Mouse (Mus musculus) thymus, postnatal 36 days (tissue): ENCODE results near the gene Ccdc13.

Source experiments
- DNase-seq, 2 experiments: peaks; one replicate each; pipeline ENCODE4 v3.0.0; 2022; ENCODE audit warnings: mixed read lengths in 2 of 2

The Ccdc13 gene

GRCm38 (mm10) chr9:121798887-121799520 lies 40.3 kb downstream of the Ccdc13 start:
- no peak for DNase-seq

- no peak for DNase-seq
These were observed 41.5 kb downstream of the Ccdc13 start for GRCm38 (mm10) chr9:121797722-121798121.

DNA sequence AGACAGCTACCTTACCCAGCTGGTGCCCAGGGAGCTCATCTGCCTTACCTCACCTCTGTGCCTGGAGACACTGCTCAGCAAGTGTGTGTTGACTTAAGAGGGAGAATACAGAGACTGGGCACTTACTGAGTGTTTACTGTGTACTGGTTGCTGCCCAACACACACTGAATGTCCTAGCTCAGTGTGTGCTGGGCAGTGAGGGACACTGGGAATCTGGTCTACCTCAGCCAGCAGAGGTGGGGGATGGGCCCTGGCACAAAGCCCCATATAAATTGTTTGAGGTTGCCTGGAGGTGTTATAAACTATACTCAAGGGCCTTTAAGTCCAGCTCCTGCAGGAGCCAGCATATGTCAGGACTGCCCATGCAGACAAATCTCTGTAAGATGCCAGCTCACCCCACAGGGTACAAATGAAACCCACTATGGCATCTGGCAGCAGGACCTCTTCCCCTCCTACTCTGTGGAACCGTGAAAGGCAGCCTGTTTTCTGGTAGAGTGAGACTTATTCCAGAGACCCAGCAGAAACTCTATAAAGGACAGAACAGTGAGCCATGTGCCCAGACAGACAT lies 44.2 kb downstream of the Ccdc13 start:
- DNase-seq: no peak

DNA sequence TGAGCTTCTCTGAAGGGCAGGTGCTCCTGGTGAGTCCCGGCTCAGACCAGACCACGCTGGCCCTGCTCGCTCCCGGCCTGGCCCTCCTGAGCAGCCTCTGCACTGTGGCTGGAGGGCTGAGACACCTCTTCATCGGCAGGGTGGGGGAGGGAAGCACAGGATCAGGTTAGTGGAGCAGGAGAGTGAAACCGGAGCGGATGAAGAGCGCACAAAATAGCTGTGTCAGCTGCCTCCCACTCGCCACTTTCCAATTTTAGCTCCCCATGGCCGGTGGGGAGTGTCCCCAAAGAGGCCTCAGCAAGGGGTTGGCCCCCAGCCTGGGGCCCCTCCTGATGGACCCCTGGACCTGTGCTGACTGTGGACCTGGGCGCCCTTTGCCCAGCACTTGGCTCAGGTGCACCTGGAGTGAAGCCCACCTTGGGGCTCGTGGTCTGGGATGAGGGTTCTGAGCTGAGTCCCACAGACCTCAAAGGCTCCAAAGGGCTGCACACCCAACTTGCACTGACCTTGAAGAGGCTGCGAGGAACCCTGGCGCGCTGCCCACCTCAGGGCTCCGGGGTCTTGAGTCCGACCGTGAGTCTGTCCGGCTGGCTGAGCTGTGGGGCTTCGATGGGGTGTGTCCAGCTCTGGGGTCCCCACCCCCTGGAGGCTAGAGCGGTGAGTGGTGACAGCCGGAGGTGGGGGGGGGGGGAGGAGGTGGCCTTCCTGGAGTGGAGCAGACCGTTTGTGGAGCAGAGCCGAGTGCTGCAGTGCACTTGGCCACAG lies 47.3 kb downstream of the Ccdc13 start, which contains the start of gene Hhatl:
Hhatl (minus strand) TSS at position 751 of the 765 bp plus-strand sequence.
- no peak for DNase-seq

- DNase-seq: peak in 1 of 2 experiments; percentile 22
These were observed 48.1 kb downstream of the Ccdc13 start for GRCm38 (mm10) chr9:121791206-121791605.

DNA sequence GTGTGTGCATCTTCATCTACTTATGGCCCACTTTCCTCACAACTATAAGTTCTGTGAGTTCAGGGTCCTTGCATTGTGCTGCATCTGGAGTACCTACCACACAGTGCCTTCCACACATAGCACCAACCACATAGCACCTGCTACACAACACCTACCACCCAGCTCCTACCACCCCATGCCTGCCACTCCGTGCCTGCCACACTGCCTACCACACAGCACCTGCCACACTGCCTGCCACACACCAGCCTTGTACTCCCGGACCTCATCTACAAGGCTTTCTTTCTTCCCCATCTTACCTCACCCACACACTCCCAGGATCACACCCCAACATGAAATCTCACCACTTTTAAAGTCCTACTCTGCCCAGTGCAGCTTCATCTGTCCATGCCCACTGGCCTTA lies 52.9 kb downstream of the Ccdc13 start:
- no peak for DNase-seq

DNA sequence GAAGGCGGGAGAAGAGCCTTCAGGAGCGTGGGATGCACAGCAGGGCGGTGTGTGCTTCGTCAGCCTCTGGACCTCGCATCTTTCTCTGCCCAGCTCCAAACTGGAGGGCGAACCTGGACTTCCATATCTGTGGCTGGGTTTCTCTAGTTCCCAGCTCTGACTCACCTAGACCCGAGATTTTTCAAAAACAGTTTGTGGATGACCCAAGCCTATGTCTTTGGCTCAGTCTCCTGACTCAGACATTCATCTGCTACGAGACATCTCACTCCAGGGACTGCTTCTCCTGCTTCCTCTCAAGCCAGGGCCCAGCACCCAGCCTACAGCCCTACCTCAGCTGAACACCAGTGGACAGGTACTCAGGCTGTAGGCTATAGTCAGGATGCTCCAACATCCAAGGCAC lies 54.0 kb downstream of the Ccdc13 start:
- no peak for DNase-seq

DNA sequence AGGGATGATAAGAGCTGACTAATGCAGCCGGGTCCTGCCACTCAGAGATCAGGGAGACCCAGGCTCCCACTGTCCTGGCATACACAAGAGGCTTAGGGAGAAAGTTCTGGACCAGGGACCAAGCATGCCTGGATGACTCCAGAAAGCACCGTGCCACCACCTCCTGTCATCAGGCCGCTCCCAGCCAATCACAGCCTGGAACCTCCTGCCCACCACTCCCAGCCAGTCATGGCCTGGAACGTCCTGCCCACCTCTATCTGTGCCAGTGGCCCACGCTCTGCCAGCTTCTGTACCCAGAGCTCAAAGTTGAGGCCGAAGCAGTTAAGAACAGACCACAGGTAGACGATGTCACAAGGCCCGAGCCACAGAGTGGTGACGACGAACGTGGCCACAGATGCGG lies 54.5 kb downstream of the Ccdc13 start:
- DNase-seq: no peak

DNA sequence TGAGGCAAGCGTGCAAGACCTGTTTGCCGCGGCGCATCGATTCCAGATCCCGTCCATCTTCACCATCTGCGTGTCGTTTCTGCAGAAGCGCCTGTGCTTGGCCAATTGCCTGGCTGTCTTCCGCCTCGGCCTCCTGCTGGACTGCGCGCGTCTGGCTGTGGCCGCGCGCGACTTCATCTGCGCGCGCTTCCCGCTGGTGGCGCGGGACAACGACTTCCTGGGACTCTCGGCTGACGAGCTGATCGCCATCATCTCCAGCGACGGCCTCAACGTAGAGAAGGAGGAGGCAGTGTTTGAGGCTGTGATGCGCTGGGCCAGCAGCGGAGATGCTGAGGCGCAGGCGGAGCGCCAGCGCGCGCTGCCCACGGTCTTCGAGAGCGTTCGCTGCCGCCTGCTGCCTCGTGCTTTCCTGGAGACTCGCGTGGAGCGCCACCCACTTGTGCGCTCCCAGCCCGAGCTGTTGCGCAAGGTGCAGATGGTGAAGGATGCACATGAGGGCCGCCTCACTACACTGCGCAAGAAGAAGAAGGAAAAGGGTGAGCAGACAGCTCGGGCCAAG lies 61.1 kb downstream of the Ccdc13 start:
- DNase-seq: no peak

DNA sequence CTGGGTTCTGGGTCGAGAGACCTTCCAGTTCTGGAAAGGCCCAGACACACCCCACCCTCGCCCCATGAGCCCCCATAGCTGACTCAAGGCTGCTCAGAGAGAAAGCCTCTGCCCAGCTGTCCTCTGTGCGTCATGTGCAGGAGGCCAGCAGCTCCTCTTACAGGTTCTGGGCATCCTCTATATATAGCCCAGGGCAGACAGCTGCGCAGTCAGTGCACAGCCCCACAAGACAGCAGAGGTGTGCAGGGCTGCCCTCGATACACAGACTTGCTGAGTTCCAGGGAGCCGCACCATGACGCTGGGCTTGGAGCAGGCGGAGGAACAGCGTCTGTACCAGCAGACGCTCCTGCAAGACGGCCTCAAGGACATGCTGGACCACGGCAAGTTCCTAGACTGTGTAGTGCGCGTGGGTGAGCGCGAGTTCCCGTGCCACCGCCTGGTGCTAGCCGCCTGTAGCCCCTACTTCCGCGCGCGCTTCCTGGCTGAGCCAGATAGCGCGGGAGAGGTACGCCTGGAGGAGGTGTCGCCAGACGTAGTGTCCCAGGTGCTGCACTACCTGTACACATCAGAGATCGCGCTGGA lies 61.7 kb downstream of the Ccdc13 start, which contains the start of gene Klhl40:
Klhl40 (plus strand) TSS at position 124 of the 582 bp plus-strand sequence.
- no peak for DNase-seq

- DNase-seq: no peak
These were observed 62.8 kb downstream of the Ccdc13 start for GRCm38 (mm10) chr9:121776511-121776910.

GRCm38 (mm10) chr9:121775951-121776350 lies 63.3 kb downstream of the Ccdc13 start:
- no peak for DNase-seq

- DNase-seq: no peak
These were observed 66.8 kb downstream of the Ccdc13 start for GRCm38 (mm10) chr9:121772412-121772811.

DNA sequence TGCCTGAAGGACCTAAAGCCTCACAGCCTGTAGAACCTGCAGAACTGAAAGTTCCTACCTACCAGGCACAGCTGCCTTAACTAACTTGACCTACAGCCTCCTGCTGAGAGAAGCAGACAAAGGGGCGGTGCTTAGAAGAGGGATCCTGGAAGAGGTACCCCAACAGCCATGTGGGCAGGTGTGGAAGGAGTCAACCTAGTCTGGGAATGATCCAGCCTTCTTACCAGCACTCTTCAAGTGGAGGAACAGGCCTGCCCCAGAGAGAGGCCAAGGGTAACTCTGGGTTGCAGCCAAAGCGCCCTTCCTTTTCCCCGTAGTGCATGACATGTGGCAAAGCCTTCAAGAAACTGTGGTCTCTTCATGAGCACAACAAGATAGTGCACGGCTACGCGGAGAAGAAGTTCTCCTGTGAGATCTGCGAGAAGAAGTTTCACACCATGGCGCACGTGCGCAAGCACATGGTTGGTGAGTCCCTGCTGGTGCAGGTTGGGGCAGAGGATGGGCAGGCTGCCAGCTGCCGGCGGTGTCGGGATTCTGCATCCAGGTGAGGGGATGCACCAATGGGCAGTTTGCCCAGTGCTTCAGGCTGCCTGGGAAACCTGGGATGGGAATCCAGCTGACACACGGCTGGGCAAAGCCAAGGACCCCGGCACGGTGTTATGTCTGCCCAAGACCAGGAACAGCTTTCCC lies 74.0 kb downstream of the Ccdc13 start:
- no peak for DNase-seq

GRCm38 (mm10) chr9:121763716-121764115 lies 75.5 kb downstream of the Ccdc13 start:
- no peak for DNase-seq

GRCm38 (mm10) chr9:121762761-121763160 lies 76.5 kb downstream of the Ccdc13 start:
- DNase-seq: no peak

- no peak for DNase-seq
These were observed 77.0 kb downstream of the Ccdc13 start for GRCm38 (mm10) chr9:121762248-121762647.

GRCm38 (mm10) chr9:121761787-121762186 lies 77.5 kb downstream of the Ccdc13 start:
- DNase-seq: no peak

DNA sequence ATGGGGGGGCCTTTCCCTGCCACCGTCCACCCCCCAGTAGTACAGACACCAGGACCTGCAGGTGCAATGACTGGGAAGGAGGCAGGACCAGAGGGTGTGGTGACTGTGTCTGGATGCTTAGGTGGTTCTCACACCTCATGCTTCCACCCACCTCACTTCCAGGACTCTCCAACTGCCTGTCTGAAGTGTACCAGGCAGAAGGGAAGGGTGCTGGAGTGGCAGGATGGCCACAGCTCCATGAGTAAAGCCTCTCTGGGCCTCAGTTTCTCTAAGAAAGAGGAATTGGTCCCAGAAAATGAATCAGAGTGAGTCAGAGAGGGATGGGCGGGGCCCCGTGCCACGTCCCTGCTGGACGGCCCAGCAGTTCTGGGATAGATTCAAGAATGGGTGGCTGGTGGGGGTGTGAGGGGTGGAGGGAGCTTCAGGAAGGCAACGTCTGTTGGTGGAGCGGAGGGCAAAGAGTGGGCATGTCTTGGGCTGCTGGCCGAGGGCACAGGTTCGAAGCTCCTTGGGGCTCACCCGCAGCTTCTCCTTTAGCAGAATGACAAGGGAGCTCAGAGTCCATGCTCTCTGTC lies 78.1 kb downstream of the Ccdc13 start:
- no peak for DNase-seq

DNA sequence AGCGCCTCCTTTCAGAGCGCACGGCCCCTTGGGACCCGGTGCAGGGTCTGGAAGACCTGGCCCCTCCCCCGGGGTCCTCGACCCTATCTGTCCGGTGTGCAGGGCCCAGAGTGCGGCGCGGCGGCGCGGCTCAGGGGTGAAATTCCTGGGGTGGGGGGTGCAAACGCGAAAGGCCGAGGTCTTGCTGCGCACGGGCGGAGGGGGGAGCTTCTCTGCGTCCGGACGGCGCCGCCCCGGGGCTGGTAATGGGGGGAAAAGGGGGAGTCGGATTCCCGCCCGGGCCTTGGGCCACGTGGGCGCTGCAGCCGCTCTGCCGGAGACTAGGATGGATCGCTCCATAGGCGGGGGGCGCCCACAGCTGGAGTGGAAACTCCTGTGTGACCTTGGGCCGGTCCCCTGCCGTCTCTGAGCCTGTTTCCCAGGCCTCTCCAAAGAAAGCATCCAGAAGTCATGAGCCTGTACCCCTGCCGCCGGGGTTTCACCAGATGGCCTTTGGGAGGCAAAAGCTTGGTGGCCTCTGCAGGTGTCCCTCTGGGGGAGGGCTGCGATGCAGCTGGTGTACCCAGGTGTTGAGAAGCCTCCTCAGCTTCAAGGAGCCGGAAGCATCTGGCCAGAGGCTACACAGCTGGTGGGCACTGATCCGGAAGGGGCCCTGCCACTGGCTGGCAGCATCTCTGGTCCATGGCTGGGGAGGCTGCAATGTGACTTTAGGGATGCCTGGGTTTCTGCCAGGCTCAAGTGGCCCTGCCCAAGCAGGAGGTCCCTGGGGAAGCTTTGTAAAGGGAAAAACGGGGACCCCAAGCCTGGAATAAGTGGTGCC lies 78.8 kb downstream of the Ccdc13 start:
- peak; percentile 31 to 57 for DNase-seq
